Mouse (Mus musculus) neutrophil, adult 83 days (primary cell): Measurements from ENCODE around the gene Zfp771. TPM values are rescaled to one million over a fixed set of nuclear protein-coding genes. Genes with fewer than 3 reads are reported as not detected.

Experiments
- total RNA-seq, 2 experiments: library from RNA; stranded (reverse); gene quantifications; one replicate each; pipeline ENCODE4 v1.2.4; 2023

Gene Zfp771
- total RNA-seq = 1 to 10 TPM; 4.2 to 7.3 TPM

GRCm38 (mm10) chr7:127243870-127244657 is at the start of gene Zfp771:
Zfp771 (plus strand) TSS chr7:127244274.

DNA sequence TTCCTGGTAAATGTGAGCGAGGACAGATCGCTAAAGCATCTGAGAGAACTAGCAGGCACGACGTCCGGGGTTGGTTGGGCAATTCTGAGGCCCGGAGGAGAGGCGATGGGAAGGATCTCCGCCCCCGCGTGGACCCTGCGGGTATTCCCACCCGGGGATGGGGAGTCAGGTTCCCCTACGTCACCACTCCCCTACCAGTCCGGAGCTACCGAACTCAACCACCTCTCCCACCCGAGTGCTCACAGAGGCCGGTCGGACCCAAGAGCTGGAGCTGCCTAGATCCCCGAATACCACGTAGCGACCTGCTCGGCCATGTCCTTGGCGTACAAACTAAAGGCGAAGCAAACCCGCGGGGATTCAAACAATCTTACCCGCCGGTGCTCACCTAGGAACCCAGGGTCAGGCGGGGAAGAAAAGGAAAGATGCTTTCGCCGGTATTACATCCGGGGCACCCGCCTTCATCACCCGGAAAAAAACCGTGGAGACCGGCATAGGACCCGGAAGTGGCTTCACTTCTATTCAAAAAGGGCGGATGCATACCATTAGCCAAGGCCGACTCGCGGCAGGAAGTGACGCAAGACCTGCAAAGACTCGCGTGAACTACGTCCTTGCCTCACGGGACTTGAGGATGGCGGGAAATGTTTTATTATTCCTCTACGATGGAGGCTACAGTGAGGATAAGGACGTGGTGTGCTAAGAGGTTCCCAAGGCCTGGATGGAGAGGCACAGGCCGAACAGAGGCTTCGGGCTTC is 48.4 kb upstream of the Zfp771 start, which contains the start of gene Cd2bp2:
Gene Cd2bp2 (minus strand): TSS at position 507 of the 752 bp plus-strand sequence.

DNA sequence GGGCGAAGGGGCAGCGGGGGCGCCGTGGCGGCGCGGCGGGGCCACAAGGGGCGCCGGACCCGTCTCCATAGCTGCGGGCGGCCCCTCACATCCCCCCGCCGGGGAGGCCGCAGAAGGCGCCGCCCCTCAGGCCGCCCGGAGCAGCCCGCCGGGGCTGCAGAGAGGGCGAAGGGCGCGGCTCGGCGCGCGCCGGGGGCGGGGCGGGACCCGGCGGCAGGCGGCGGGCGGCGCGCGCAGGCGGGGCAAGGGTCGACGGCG is 35.9 kb upstream of the Zfp771 start, which contains the start of gene Tbc1d10b:
Gene Tbc1d10b (minus strand): TSS at position 174 of the 258 bp plus-strand sequence.

GRCm38 (mm10) chr7:127208553-127209438 is 35.3 kb upstream of the Zfp771 start, which contains the start of gene Mylpf:
Mylpf (plus strand) TSS chr7:127208890.

DNA sequence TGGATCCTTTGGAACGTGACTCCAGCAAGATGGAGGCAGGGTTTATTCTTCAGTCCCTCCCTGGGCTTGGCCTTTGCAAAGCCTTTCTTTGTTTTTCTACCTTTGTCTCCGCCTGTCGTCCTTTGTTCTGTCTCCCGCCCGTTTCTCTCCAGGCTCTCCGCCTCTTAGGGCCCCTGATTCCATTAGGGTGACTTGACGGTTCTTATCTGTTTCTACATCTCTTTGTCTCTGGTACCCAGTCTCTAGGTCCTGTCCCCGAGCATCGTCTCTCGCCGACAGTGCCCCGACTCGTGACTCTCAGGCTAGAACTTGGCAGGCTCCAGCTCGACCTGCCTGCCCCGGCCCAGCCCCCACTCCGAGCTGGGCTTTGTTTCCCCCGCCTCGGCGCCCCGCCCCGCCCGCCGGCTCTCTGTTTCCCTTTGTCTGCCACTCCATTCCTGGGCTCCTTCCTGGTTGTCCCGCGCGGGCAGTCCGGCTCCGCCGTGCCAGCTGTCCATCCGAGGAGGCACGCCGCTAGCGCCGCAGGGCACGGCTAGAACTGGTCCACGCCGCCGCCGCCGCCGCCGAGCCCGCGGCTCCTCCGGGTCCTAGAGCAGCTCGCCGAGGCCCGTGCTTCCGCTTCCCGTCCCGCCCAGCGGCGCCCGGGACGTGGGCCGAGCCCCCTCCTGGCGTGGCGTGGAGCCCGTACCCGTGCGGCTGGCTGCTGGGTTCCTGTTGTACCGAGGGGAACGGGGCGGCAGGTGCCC is 11.3 kb upstream of the Zfp771 start, which contains the start of the genes Zfp553 and Sept1:
Gene Zfp553 (plus strand): TSS at position 440 of the 746 bp plus-strand sequence.
Gene Sept1 (minus strand): TSS at position 509 of the 746 bp plus-strand sequence.

GRCm38 (mm10) chr7:127260309-127261111 is 16.4 kb downstream of the Zfp771 start, which contains the start of gene Dctpp1:
Dctpp1 (minus strand) TSS chr7:127260709.

DNA sequence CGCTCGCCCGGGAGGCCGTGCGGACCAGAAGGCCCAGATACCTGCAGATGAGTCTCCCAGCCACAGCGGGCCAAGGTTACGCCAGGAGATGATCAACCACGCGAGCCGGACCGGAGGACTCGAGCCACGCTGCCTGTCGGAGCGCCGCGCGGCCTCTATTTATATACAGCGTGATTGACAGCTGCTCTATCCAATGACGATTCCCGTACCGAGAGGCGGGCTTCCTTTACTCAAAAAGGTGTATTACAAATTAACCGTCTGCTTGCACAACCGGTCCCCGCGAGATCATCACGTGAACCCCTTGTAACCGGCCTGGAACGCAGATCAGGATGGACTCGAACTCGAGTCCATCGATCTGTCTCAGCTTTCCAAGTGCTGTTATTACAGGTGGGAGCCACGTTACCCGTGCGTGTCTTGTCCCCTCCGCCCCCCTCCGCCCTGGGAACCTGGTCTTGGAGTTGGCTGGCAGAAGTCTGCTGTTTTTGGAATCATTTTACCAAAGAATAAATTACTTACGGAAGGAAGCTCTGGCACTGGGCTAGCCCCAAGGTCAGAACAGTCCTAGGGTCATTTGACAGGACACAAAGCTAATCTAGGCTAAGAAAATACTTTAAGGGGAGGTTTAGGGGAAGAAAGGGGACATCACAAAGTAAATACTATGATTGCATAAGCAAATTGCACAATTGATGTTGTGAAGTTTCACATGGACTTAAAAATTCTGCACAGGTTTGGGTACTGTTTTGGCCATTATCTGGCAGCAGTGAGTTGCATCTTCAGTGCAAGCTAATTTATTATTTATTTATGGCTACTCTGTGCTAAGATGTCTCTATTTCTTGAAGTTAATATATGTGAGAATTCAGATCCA is 30.1 kb downstream of the Zfp771 start, which contains the start of gene Sephs2:
Gene Sephs2 (minus strand): TSS at position 131 of the 865 bp plus-strand sequence.

DNA sequence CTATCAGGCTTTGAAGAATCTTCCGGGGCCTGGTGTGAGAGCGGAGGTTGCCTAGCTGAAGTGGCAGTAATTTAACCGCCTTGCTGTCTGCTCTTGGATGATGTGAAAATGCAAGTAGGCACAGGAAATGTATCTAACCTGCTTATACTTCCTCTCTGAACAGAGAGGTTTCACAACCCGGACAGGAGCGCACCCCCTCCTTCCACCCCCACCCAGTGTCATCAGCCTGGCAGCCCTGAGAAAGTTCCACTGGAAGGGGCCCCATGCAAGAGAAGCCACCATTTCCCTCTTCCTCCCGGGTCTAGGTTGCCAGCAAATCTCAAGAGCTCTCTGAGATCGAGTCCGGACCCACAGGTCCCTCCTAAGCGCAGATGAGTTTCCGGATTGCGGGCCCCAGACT is 52.0 kb downstream of the Zfp771 start, which contains the start of gene Itgal:
Gene Itgal (plus strand): TSS at position 163 of the 400 bp plus-strand sequence.

Other genes with a start within 250 kb of the Zfp771 start
- gene Mvp, start 229.7 kb upstream of the Zfp771 start, total RNA-seq = 10 to 100 TPM; 41.8 to 47.1 TPM
- gene Pagr1b, start 227.8 kb upstream of the Zfp771 start, total RNA-seq = 1 to 10 TPM in 1 of 2 experiments, not detected in 1; 8.7 TPM
- 10 to 100 TPM in 1 of 2 experiments, not detected in 1; 11.2 TPM for gene Pagr1a, start 226.9 kb upstream of the Zfp771 start, total RNA-seq
- 10 to 100 TPM; 23.6 to 31.0 TPM for gene Gm42742, start 223.2 kb upstream of the Zfp771 start, total RNA-seq
- gene Prrt2, start 223.1 kb upstream of the Zfp771 start, total RNA-seq = under 1 TPM in 1 of 2 experiments, not detected in 1; 0.61 TPM
- gene Maz, start 217.2 kb upstream of the Zfp771 start, total RNA-seq = 100 to 1,000 TPM; 177 to 194 TPM
- gene Kif22, start 201.8 kb upstream of the Zfp771 start, total RNA-seq = 10 to 100 TPM; 78.1 to 84.3 TPM
- gene Zg16, start 156.9 kb upstream of the Zfp771 start, total RNA-seq = 1 to 10 TPM; 1.1 to 1.9 TPM
- 100 to 1,000 TPM; 125 to 140 TPM for gene AI467606, start 152.9 kb upstream of the Zfp771 start, total RNA-seq
- 1 to 10 TPM; 5.4 to 7.0 TPM for gene Qprt, start 122.0 kb upstream of the Zfp771 start, total RNA-seq
- gene Spn, start 106.5 kb upstream of the Zfp771 start, total RNA-seq = 100 to 1,000 TPM; 133 to 135 TPM
- gene Cd2bp2, start 48.2 kb upstream of the Zfp771 start, total RNA-seq = 10 to 100 TPM; 50.1 to 54.2 TPM
- gene Tbc1d10b, start 35.8 kb upstream of the Zfp771 start, total RNA-seq = 100 to 1,000 TPM; 118 to 135 TPM
- gene Mylpf, start 35.4 kb upstream of the Zfp771 start, total RNA-seq = 10 to 100 TPM in 1 of 2 experiments, 1 to 10 TPM in 1; 8.1 to 11.2 TPM
- gene Zfp553, start 11.2 kb upstream of the Zfp771 start, total RNA-seq = 1 to 10 TPM; 4.3 TPM
- gene Sept1, start 11.1 kb upstream of the Zfp771 start, total RNA-seq = 100 to 1,000 TPM in 1 of 2 experiments, 10 to 100 TPM in 1; 96.1 to 105 TPM
- 10 to 100 TPM; 21.8 to 27.9 TPM for gene Dctpp1, start 16.4 kb downstream of the Zfp771 start, total RNA-seq
- 100 to 1,000 TPM; 117 to 125 TPM for gene Sephs2, start 29.8 kb downstream of the Zfp771 start, total RNA-seq
- gene Itgal, start 52.0 kb downstream of the Zfp771 start, total RNA-seq = 100 to 1,000 TPM; 190 to 234 TPM
- 1 to 10 TPM; 9.1 to 9.6 TPM for gene Zfp768, start 101.3 kb downstream of the Zfp771 start, total RNA-seq
- gene Zfp747, start 131.8 kb downstream of the Zfp771 start, total RNA-seq = 1 to 10 TPM; 5.0 to 7.0 TPM
- gene 9130019O22Rik, start 142.9 kb downstream of the Zfp771 start, total RNA-seq = 1 to 10 TPM; 2.0 to 3.0 TPM
- gene E430018J23Rik, start 149.4 kb downstream of the Zfp771 start, total RNA-seq = 1 to 10 TPM; 1.8 to 2.1 TPM
- gene Zfp764, start 162.5 kb downstream of the Zfp771 start, total RNA-seq = 1 to 10 TPM; 2.8 to 3.4 TPM
- 10 to 100 TPM; 10.7 to 13.4 TPM for gene Zfp688, start 177.8 kb downstream of the Zfp771 start, total RNA-seq
- gene Zfp689, start 204.9 kb downstream of the Zfp771 start, total RNA-seq = 1 to 10 TPM; 1.7 to 2.1 TPM
- 100 to 1,000 TPM; 116 to 133 TPM for gene Prr14, start 215.3 kb downstream of the Zfp771 start, total RNA-seq
- 100 to 1,000 TPM; 191 to 224 TPM for gene Fbrs, start 234.9 kb downstream of the Zfp771 start, total RNA-seq